Mouse (Mus musculus): ENCODE measurements around the gene Msrb1.

DNA sequence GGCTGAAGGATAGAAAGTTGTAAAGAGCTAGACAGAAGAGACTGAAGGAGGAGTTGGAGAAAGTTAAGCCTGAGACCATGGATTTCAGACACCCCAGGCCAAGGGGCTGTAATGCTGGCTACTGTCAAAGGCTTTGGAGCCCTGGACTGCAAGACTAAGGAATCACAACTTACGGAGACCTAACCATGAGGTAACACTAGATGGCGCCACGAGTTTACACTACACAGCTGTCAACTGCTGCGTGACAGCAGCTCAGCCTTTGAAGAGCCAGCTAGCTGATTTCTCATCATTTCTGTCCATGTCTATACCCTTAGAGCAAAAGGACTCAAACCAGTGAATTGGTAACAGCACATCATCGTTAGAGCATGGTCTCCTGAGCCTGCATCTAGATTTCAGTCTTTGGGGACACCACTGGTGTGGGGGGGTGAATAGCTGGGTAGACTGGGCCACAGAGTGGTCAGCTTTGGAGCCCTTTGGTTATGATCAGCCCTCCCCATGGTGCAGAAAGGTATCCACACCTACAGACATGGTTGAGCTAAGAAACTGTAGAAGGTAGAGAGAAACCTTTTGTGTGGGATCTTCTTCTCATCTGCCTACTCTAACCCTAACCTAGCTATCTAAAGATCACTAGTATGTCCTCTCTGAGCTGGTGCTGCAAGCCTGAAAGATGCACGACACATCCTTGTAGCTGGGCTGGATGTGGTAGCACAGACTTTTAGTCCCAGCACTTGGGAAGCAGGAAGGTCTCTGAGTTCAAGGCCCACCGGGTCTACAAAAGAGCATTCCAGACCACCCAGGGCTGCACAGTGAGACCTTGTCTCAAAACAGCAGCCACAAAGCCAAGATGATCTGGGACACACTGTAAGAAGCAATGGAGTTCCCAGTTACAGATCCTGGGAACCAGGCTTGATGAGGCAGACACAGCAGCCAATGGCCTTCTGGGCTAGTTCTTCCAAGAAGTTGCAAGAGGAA lies 9.4 kb downstream of the Msrb1 start:
- TF ChIP-seq CTCF (IDR thresholded peaks at IDR 0.05; ENCODE audit: low read depth) (peak; percentile 97), EP300 (optimal IDR thresholded peaks at IDR 0.05) (no peak)
